Mouse (Mus musculus): ENCODE results near the gene Dgki. TPM values are rescaled to one million over a fixed set of nuclear protein-coding genes. Genes with fewer than 3 reads are reported as not detected.
A peak's percentile ranks its signal among the peaks of the same experiment; 100 is the strongest.

The Dgki gene
- total and polyA plus RNA-seq, 2 experiments from 2014 or later, result 0.11 to 0.33 TPM

DNA sequence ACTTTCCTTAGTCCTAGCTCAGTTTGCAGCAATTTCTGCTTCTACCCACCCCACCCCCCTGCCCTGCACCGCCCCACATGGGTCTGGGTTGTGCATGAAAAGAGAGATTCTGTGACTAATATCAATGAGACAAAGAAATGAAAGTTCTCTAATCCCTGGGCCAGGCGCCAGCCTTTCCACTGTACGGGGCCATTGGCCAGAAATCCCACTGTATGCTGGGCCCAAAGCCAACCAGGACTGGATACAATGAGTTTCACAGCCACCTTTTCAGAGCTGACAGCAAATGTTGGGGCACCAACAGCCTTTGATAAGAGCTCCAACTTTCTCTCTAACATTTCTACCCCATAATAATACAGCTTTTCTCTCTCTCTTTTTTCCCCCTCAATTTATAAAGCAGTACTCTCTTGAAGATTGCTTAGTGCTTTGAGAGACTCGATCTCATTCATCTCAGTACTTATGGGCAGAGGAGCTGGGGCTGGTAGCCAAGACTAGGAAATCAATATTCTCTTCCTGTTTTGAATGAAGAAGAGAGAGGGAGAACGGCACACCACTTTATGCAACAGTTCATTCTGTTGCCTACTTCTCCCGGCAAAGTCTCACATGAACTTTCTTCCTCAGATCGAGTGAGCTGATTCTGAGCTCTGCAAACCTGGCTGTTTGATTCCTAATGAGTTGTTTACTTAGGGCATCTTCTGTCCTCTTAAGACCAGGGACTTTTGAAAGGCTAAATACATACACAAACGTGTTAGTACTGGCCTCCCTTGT, 480.8 kb downstream of the Dgki start:
- 19% methylated on average over 8 of the region's 8 CpGs for WGBS
- Histone ChIP-seq H3K9me3 (replicated peaks; ENCODE audit: control insufficient read depth, low read length) (peaks cover 5% of the 10 kb centered on the region; the same call in 1 of the 2 replicates), H3K4me3 (ENCODE audit: low read depth, low read length) (no peak overlapping the region), H3K9ac (replicated peaks; ENCODE audit: low read depth, low read length) (no peak overlapping the region), H3K36me3 (replicated peaks; ENCODE audit: control insufficient read depth, insufficient read depth, low read length) (no peaks in the 10 kb centered on the region), H3K4me1 (ENCODE audit: control insufficient read depth, insufficient read depth) (0 out of 2 replicates have a peak, but pooled peaks cover 15% of the 10 kb centered on the region), H3K4me2 (ENCODE audit: low read depth, low read length) (peak overlapping the region; percentile 24; the same call in 1 of the 2 replicates), H3K27me3 (ENCODE audit: control insufficient read depth, insufficient read depth, low read length) (no peaks in the 10 kb centered on the region), H3K27ac (ENCODE audit: low read depth) (peak overlapping the region; percentile 23)
- TF ChIP-seq EP300 (IDR thresholded peaks at IDR 0.05; ENCODE audit: low read depth) (no peak), CTCF (IDR thresholded peaks at IDR 0.05; ENCODE audit: low read depth) (no peak)
- peak; percentile 77 for ATAC-seq (ENCODE audit: insufficient read depth, low read depth)
- DNase-seq (ENCODE audit: low spot score), result peak; percentile 77

DNA sequence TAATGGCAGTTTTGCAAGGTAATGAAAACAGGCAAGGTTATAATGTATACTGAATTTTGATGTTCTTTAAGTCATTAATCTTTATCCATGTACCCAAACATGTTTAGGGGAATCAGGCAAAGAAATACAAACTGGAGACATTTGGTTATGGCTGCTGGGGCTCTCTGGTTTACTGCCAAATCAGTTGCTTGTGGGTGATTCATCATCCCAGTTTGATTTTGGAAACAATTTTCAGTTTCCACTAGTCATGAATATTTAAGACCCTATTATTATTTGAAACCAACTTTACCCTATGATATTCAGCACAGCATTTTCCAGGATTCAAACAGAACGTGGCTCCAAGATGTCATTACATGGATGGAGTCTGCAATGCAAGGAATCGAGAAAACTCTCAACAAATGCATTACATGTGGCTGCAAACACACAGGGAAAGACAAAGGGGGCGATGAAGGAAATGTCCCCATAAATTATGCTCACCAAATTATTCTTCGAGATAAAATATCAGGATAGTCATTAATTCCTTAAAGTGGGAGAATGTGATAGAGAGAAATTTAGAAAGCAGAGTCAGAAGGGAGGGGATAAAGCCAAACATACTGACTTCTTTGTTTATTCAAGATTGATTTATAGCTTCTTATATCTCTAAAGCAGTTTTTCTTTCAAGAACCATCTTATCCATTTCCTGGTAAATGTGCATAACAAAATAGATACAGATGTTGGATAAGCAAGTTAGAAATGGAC, 481.5 kb downstream of the Dgki start:
- Histone ChIP-seq H3K27ac (ENCODE audit: low read depth) (peak overlapping the region; percentile 23; the same call in 1 of the 2 replicates), H3K4me3 (ENCODE audit: low read depth, low read length) (no peak overlapping the region), H3K4me2 (ENCODE audit: low read depth, low read length) (no peak overlapping the region), H3K36me3 (replicated peaks; ENCODE audit: control insufficient read depth, insufficient read depth, low read length) (no peaks in the 10 kb centered on the region), H3K27me3 (ENCODE audit: control insufficient read depth, insufficient read depth, low read length) (no peaks in the 10 kb centered on the region), H3K9ac (replicated peaks; ENCODE audit: low read depth, low read length) (no peak overlapping the region), H3K9me3 (replicated peaks; ENCODE audit: control insufficient read depth, low read length) (peaks cover 5% of the 10 kb centered on the region; the same call in 1 of the 2 replicates), H3K4me1 (ENCODE audit: control insufficient read depth, insufficient read depth) (0 out of 2 replicates have a peak, but pooled peaks cover 15% of the 10 kb centered on the region)
- DNase-seq (ENCODE audit: low spot score) (no peak), ATAC-seq (ENCODE audit: insufficient read depth, low read depth) (no peak)
- WGBS, result 64% methylated on average over 4 of the region's 4 CpGs
- no peak for TF ChIP-seq CTCF (IDR thresholded peaks at IDR 0.05; ENCODE audit: low read depth)

DNA sequence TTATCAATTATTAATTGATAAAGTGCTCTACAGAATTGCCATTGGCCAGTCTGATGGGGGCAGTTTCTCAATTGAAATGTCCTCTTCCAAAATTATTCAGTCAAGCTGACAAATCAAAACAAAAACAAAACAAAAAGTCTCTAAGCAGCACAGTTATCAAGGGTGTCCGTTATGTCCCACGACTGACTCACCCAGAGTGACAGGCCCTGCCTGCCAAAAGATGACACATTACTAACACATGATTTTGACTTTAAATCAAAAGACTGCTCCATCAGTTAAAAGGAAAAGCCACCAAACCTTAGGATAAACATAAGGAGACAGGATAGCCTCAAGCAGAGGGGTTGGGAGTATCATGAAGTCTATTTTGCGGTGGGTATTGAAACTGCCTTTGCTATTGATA, 483.3 kb downstream of the Dgki start:
- DNase-seq (ENCODE audit: low spot score), result no peak
- ATAC-seq (ENCODE audit: insufficient read depth, low read depth), result no peak
- Histone ChIP-seq H3K27ac (ENCODE audit: low read depth) (no peak overlapping the region), H3K9ac (replicated peaks; ENCODE audit: low read depth, low read length) (no peak overlapping the region), H3K27me3 (ENCODE audit: control insufficient read depth, insufficient read depth, low read length) (no peaks in the 10 kb centered on the region), H3K4me3 (ENCODE audit: low read depth, low read length) (no peak overlapping the region), H3K36me3 (replicated peaks; ENCODE audit: control insufficient read depth, insufficient read depth, low read length) (no peaks in the 10 kb centered on the region), H3K9me3 (replicated peaks; ENCODE audit: control insufficient read depth, low read length) (peaks cover 5% of the 10 kb centered on the region; the same call in 1 of the 2 replicates), H3K4me1 (ENCODE audit: control insufficient read depth, insufficient read depth) (0 out of 2 replicates have a peak, but pooled peaks cover 15% of the 10 kb centered on the region), H3K4me2 (ENCODE audit: low read depth, low read length) (no peak overlapping the region)
- 70% methylated on average over 3 of the region's 3 CpGs for WGBS
- TF ChIP-seq CTCF (IDR thresholded peaks at IDR 0.05; ENCODE audit: low read depth) (no peak), EP300 (IDR thresholded peaks at IDR 0.05; ENCODE audit: low read depth) (no peak)

DNA sequence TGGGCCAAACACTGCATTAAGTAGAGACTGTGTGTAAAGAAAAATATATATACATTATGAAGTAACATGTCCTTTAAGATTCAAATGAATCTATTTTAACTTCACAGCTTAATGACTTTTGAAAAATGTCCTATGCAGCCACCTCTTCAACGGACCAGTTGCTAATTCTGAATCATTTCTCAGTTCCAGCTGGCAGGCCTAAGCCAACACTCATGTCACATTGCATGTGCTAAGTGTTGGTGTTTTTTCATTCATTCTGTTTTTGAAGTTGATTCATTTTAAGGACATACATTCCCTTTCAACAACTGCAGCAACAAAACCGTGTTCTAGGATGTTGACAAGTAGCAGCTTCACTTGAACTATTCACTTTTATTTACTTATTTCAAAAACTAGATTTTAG, 484.0 kb downstream of the Dgki start:
- no peaks in the 10 kb centered on the region for H3K27me3 ChIP-seq (ENCODE audit: control insufficient read depth, insufficient read depth, low read length)
- H3K9ac ChIP-seq (replicated peaks; ENCODE audit: low read depth, low read length), result no peak overlapping the region
- H3K36me3 ChIP-seq (replicated peaks; ENCODE audit: control insufficient read depth, insufficient read depth, low read length), result no peaks in the 10 kb centered on the region
- no peak for ATAC-seq (ENCODE audit: insufficient read depth, low read depth)
- H3K4me1 ChIP-seq (ENCODE audit: control insufficient read depth, insufficient read depth), result 0 out of 2 replicates have a peak, but pooled peaks cover 15% of the 10 kb centered on the region
- H3K9me3 ChIP-seq (replicated peaks; ENCODE audit: control insufficient read depth, low read length), result peaks cover 5% of the 10 kb centered on the region; the same call in 1 of the 2 replicates
- no peak overlapping the region for H3K27ac ChIP-seq (ENCODE audit: low read depth)
- DNase-seq (ENCODE audit: low spot score), result no peak
- 49% methylated on average over 2 of the region's 2 CpGs for WGBS
- TF ChIP-seq CTCF (IDR thresholded peaks at IDR 0.05; ENCODE audit: low read depth) (no peak), EP300 (IDR thresholded peaks at IDR 0.05; ENCODE audit: low read depth) (no peak)
- H3K4me2 ChIP-seq (ENCODE audit: low read depth, low read length), result no peak overlapping the region
- H3K4me3 ChIP-seq (ENCODE audit: low read depth, low read length), result no peak overlapping the region

DNA sequence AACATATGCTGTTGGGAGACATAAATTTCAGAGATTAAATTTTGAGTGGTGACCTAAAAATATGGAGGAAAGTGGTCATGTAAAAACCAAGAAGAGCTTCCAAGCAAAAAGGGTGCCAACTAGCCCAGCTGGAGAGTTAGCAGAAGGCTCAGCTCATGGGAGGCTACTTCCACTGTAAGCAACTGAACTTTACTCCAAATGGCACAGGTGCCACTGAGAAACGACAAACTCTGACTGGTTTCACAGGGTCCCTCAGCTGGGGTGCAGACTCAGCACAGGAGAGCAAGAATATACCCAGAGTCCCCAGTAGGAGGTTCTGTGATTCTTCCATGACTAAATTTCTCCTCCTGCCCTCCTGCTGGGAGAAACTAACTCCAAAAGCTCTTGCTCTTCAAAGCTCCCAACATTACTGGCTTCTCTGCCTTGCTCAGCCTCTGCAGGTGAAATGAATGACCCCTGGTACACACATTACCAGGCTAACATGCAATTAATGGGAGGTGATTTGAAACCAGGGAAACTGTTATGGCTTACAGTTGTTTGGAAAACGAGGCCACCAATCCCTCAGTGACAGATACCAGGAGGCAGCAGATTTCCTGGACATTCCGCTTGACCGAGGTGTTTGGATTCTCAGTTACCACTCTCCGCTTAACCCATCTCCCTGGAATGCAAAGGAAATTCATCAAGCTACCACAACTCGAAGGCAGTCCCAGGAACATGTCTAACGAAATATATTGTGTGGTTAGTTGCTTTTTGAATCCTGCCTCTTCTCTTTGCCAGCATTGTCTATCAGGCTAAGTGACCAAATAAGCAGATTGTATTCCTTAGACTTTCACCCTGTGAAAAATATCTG, 487.1 kb downstream of the Dgki start:
- no peak for TF ChIP-seq CTCF (IDR thresholded peaks at IDR 0.05; ENCODE audit: low read depth)
- no peak for TF ChIP-seq EP300 (IDR thresholded peaks at IDR 0.05; ENCODE audit: low read depth)
- DNase-seq (ENCODE audit: low spot score) (no peak), ATAC-seq (ENCODE audit: insufficient read depth, low read depth) (no peak)
- WGBS, result 61% methylated on average over 7 of the region's 7 CpGs
- Histone ChIP-seq H3K27ac (ENCODE audit: low read depth) (no peak overlapping the region), H3K36me3 (replicated peaks; ENCODE audit: control insufficient read depth, insufficient read depth, low read length) (no peaks in the 10 kb centered on the region), H3K4me3 (ENCODE audit: low read depth, low read length) (no peak overlapping the region), H3K9me3 (replicated peaks; ENCODE audit: control insufficient read depth, low read length) (peaks cover 5% of the 10 kb centered on the region; the same call in 1 of the 2 replicates), H3K4me2 (ENCODE audit: low read depth, low read length) (no peak overlapping the region), H3K27me3 (ENCODE audit: control insufficient read depth, insufficient read depth, low read length) (no peaks in the 10 kb centered on the region), H3K9ac (replicated peaks; ENCODE audit: low read depth, low read length) (no peak overlapping the region), H3K4me1 (ENCODE audit: control insufficient read depth, insufficient read depth) (0 out of 2 replicates have a peak, but pooled peaks cover 5% of the 10 kb centered on the region)
